Mouse (Mus musculus): ENCODE data around the gene Actr3.

Gene Actr3

DNA sequence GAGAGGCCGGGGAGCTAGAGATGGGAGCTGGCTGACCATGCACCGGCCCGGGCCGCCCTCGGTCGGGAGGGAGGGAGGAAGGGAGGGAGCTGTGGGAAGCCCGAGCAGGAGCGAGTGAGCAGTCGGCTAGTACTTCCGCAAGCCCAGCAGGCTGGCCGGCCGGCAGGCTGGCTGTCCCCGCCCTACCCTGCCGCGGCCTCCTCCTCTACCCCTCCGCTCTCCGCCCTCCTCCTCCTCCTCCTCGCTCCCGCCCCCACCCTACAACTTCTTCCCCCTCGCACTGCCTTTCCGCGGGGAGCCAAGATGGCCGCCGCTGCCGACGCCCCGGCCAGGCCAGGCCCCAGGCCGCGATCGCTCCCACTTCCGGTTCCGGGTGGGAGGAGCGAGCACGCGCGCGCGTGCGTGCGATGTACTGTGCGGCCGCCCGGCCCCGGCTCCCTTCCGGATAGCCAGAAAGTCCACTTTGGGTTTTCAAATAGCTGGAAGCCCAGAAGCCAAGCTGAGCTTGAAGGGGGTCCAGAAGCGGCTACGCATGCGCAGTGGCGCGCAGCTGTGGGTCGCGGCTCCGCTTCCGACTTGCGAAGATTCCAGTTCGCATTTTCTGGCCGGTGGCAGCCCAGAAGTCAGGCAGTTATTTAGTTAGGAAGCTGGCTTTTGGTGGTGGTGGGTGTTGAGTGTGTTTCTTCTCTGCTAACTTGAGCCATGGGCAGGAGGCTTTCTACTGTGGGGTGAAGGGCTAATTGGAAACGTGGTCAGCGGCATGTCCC lies at the start of gene Actr3:
Gene Actr3, minus strand, starts transcription at position 359 of the 767 bp plus-strand sequence.
- peak; percentile 100 for DNase-seq

DNA sequence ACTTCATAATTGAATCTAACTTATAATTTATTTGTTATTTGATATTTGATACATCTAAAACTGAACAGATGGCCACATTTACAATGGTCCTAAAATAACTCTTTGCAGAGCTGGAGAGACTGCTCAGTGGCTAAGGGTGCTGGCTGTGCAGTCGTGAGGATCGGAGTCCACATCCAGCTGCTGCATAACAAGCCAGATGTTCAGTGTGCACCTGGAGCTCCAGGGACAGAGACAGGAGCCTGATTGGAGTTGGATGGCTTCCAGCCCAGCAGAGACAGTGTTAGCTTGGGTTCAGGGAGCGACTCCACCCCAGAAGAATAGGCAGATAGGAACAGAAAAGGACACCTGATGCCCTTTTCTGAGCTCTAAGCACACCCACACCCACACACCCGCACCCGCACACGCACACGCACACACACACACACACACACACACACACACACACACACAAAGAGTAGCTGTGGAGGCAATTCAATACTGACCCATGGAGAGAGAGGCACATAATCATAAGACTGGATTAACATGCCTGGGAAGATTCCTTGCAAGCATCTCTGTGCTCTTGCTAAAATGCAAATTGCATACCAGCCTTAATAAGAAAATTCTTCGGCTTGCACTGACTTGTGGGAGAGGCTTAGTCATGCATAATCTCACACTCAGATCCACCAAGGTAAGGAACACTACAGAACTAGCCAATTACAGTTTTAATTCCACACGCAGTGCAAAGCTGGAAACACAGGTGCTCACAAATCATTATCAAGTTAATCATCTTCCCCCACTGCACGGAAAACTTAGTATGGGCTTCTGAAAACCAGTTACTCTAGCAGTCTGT lies 47.1 kb upstream of the Actr3 start:
- DNase-seq: no peak

DNA sequence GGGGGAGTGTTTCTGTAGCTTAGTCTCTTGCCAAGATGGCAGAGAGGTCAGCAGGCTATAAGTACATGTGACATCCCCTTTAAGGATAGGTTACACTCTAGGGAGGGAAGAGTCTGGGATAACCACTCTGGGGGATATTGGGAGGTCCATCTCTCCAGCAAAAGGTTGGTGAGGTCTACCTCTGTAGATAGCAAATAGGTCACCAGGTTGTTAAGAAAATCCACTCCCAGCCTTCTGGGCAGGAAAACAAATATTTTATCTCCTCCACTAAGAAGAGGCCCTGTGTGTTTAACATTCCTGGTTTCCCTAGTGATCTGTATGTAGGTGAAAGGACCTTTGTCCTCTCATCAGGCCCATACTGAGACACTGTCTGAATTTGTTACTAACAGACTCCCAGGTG lies 46.3 kb upstream of the Actr3 start:
- DNase-seq: no peak

DNA sequence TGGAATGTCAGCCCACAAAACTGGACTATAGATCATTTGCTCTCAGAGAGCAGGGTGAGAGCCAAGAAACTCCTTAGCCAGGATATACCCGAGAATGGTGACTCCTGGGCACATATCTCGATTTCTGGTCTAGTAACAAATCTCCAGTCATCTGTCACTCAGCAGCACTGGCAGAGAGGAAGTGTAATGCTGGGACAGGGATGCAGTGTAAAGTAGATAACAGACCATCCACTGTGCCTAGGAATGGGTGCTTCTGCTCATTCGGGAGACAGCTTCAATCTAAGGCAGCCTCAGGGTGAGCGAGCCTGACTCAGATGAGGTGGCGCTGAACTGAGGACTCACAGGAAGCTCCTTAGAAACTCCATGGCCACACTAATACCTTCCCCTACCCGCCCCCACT lies 43.1 kb upstream of the Actr3 start:
- DNase-seq: no peak

DNA sequence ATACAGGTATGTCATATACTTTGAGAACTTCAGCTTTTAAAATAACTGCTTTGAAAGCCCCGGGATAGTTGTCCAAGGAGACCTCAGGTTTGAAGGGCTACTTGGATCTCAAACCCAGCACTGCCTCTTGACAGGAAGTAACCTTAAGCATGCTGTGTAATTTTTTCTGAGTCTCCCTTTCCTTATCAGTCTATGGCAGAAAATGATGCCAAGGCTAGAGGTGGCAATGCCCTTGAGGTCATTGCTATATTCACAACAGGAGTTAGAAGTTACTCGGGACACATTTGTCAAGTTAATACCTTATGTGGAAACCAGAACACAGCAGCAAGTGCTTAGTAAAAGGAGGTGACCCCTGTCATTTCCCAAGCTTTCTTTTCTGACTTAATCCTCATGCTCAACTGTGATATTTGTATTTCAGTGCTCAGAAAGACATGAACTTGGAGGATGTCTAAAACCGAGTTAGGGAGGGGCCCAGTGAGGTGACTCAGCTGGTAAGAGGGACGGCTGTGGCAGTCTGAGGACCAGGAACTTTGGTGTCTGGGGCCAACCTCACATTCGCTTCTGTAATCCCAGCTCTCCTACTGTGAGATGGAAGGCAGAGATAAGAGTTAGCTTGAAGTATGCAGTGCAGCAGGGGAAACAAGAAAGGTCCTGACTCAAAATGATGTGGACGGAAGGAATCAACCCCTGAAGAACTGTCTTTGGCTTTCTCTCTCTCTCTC lies 40.6 kb upstream of the Actr3 start:
- DNase-seq: no peak

DNA sequence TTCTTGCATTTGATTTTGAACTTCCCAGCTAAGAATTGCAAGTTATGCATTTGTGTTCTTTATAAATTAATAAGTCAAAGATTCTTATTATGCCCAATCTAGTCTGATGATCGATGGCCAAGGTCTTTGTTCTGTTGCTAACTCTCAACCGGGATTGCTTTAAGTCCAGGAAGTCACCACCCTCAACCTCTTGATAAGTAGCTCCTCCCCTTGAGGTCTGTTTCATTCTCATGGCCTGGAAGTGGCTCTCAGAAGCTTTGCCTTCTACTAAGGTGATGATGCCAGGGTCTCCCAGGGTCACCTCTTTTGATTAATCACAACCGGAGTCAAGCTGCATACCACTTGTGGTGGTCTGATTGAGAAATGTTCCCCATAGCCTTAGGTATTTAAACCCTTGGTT lies 38.3 kb upstream of the Actr3 start:
- DNase-seq: no peak

DNA sequence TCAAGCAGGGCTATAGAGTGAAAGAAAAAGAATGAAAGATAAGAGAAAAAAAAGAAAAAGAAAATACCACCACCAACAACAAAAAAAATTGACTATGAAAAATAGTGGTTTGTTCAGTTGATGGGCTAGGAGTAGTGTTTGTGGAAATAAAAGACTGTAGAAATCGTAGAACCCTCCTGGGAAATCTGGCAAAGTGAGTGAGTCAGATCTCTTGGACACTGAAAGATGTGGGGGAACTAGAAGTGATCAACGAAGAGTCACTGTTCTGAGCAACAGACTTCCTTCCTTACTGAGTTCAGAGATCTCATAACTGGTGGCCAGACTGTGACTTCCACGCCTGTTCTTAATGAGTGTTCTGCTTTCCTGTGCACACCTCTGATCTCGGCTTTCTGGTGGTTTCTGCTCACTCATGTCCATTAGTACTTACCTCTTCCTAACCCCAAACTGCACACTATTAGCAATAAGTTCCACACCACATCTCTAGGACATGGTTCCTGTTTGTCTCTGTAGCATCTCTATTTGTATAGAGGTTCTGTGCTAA lies 37.7 kb upstream of the Actr3 start:
- DNase-seq: no peak

DNA sequence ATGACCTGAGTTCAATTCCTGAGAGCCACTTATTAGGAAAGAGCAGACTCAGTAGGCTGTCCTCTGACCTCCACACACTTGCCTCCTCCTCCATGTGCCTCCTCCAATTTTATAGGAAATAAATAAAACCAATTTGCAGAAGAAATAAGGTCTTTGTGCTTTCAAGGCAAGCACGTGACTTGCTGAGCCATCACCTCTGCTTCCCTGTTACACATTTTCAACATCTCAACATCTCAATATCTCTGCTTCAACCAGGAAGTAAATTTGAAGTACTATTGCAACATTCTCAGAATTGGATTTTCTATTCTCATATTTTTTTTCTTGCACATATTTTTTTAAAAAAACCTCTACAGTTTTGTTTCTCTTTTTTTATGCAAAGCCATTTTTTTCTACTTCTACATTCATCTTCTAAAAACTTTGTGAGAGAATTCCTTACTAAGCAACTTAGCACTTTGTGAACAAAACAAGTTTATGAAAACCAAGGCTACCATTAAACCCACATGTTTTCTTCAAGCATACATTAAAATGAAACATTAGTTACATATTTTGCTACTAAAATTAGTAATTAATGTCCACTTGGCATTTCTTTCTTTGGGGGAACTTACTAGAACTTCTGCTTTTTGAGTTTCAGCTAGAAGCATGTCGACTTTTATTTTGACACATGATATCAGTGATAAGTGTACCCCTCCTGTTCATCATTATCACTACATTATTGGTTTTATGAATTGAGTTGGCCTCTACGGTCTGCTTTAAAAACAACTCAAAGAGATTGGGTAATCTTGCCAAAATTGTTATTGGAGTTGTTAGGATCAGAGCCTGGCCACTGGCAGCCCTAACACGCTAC lies 35.5 kb upstream of the Actr3 start:
- DNase-seq: no peak

DNA sequence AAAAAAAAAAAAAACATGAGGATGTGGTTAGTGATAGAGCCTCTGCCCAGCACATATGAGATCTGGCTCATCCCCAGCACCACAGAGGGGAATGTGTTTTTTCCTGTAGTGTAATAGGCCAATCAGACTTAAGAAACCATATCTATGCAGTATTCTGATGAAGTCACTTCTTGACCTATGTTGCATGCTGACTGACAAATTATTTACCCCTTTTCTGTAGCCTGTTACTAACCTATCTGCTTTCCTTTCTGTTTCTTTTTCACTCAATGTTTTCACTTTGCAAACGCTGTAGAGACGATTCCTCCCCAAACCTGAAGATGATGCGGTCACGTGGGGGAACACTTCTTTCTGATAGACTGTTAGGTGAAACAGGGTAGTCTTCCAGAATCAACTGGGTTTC lies 32.4 kb upstream of the Actr3 start:
- no peak for DNase-seq

DNA sequence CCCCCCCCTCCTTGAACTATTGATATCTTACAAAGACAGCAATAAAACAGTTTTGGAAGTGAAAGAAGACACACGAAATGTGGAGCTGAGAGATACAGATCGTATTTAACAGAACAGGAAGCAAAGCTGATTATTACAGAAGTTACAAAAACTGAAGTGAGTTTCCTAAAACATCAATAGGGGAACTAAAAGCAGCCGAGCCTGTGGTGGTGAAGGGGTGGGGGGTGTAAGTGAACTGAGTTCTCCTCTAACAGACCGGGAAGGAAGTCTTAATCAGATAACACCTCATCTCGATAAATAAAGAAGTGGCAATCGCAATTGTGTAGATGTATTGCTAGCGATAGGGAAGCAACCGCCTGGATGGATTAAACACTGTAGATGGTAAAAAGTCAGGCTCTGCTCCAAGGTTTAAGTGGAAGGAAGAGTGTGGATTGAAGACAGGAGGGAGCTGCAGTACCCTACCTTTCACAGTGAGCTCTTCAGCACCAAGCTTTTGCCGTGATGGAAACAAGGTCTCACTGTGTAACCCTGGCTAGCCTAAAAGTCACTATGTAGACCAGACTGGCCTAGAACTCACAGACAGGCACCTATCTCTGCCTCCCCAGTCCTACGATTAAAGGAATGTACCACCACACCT lies 31.2 kb upstream of the Actr3 start:
- peak; percentile 18 for DNase-seq

DNA sequence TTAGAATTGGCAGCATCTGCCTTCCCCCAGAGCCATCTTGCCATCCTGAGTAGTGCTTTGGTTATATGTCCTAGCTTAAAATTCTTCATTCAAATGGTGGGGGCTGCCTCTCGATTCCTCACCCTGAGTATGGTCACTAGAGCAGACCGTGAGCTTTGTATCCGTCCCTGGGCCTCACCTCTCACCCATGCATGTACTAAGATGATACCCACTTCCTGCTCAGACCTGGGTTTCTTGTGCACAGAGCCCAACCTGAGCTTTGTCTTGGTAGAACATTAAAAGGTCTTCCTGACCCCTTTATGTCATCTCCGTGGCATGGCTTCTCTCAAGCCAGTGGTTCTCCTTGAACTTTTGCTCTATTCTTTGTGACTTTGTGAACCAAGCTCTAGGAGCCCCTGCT lies 28.5 kb upstream of the Actr3 start:
- no peak for DNase-seq

DNA sequence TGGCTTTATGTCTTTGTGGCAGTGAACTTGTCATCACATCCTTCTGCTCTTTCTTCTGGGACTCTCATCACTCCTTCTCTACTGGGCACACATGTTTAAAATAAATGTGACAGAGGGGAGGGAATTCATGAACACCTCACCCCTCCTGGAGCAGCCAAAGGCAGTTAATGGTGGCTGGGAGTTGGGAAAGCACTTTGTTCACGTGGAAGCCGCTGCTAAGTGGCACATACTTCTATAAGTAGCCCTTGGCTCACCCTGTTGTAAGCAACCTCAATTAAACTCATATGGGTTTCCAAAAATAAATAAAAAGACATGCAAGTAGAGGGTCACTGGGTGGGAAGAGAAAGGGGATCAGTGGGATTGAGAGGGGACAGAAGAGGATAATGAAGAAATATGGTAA lies 27.8 kb upstream of the Actr3 start:
- no peak for DNase-seq

DNA sequence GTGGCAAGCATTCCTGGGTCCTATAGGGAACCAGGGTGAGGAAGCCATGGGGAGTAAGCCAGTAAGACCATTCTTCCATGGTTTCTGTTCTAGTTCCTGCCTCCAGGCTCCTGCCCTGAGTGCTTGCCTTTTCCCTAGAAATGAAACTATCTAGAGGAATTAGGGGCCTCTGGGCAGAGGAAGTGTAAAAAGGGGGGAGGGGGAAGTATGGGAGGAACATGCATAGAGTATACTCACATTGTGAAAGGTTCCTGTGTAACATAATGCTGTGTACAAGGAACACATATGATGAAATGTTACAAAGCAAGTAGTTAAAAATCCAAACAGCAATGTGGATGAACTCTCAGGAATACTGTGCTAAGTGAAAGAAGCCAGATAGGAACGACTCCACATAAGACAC lies 27.4 kb upstream of the Actr3 start:
- no peak for DNase-seq

DNA sequence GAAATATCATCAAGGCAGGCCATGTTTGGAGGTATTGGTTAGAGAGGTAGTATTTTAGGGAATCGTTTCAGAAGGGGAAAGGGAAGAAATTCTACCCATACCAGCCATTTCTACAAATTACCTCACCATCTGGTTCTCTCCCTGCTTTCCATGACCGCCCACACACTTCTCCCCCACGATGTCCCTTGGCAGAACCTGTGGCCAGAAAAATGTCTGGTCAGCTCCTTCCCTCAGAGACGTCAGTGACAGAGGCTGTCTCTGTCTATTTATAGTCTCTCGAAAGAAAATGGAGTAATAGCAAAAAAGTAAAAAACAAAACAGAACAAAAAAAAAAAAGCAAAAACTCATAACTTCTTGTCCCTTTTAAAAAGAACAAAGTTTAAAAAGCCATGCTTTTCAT lies 23.0 kb upstream of the Actr3 start:
- peak; percentile 81 for DNase-seq

DNA sequence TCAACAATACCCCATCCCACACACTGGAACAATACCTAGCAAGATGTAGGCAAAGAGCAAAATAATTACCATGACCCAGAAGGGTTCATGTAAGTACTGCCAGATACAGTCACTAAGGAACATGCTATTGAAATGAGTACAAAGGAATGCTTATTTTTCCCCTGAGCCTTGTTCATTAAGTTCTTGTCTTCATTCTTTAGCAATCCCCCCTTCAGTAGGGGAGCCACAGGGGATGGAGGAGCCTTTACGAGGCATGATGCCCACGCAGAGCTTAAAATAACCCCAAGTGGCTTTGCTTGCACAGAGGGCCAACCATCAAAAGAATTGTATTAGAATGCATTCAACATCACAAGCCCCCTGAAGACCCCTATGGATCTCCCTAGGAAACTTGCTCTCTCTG lies 19.6 kb upstream of the Actr3 start:
- no peak for DNase-seq

DNA sequence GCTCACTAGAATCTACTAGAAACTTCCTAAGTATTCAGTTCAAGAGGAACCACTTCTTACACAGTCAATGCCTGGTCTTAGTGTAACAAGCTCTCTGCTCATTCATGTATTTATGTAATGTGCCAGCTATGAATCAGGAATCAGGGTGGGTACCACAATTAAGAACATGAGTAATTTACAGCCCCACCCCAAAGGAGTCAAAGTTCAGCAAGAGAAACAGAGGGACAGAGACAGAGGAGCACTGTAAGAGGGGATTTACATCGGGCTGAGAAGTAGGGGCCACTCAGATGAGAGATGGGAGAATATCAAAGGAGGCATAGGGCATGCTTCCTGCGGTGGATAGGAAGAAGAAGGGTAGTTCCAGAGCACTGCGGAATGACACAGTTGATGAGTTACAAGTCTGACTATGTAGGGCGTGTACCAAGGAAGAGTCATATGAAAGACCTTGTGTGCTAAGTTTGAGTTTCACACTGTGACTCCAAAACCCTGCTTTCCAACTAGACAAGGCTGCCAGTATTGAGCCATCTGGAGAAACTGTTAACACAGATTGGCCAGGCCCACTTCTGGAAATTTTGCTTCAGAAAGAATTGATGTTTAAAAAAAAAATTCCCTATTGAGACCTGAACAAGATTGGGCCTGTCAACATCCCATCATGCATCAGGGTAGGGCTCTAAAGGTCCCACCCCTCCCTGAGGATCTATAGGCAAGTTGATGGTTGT lies 14.9 kb upstream of the Actr3 start:
- no peak for DNase-seq

DNA sequence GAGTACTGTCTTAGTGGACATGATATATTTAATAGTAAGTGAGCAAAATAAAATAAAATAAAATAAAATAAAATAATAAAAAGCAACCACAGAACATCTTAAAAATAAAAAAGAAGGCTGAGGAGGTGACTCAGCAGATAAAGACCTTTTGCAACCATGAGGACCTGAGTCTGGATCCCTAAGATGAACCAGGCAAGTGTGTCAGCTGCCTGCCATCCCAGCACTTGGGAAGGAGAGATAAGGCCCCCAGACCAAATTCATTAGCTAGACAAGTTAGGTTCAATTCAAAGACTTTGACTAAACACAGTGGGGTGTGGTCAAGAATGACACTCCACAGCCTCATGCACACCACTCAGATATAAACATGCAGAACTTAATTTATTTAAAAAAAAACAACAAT lies 12.4 kb upstream of the Actr3 start:
- DNase-seq: no peak

DNA sequence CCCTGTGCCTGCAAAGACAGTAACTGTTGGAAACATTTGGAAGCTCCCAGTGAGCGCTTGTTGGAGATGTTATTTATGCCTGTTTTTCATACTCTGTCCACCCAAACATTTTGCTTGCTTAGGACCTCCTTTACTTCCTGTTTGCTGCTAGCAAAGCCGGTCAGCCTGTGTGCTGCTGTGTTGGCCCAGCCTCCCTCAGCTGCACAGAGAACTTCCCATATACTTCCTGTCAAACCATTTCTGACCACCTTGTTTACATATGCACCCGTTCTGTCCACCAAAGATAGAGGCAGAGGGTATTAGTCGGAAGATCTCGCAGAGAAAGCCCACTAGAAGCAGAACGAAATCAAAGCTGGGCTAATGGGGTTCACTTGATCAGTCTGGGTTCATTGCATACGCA lies 6.2 kb upstream of the Actr3 start:
- peak; percentile 61 for DNase-seq

DNA sequence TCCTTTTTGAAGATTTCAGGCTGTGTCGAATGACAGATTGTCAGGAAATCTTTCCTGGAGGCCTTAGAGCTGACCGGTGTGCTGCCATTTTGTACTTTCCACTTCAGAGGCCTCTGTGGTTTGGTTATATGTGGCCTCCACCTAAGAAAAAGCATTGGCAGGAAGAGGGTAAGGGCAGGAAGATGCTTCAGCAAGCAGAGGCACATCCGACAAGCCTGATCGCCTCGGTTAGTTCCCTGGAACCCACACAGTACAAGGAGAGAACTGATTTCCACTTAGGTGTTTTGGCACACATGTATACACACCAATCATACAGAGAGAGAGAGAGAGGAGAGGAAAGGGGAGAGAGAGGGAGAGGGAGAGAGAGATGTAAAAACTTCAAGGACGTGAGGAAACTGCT lies 5.7 kb upstream of the Actr3 start:
- no peak for DNase-seq

DNA sequence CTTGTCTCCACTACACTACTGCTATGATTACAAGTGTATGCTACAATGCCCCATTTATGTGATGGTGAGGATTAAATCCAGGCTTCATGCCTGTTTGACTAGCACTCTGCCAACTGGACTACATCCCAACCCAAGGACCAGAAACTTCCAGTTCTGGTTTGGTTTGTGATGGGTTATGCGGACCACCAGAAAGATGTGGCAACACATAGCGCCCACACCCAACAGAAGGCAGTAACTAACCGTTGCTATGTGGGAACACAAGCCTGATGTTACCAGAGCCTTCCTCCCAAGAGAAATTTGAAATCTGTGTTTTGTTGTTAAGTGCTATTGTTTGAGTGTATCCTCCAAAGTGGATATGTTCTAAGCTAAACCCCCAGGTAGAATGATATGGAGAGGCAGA lies 4.0 kb upstream of the Actr3 start:
- no peak for DNase-seq

DNA sequence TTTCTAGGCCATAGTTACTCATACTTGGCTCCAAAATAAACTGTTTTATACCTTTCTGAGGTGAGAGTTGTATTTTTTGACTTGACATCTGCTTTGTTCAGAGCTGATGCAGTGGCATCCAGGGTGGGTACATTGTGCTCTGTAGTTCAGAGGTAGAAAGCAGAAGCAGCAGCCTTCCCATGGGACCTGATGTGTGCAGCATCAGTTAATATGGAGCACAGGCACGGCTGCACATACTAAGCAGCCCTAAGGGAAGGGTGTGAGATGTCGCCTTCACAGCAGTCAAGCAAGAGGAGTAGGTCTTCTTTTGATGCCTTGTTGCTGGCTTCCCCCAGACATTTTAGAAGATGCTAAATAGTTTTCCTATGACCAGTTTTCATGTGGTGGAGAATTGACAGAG lies 3.3 kb upstream of the Actr3 start:
- no peak for DNase-seq

Measured in lung, postnatal 10 days (tissue).